Mouse (Mus musculus) embryonic fibroblast, embryonic 13.5 days (primary cell): ENCODE measurements around the gene Fcna.

Experiments used
- CTCF ChIP-seq: IDR thresholded peaks from 2 replicates; pipeline ENCODE4 v1.5.1; 2011; ENCODE audit warnings: mild to moderate bottlenecking, control low read depth, low read length, moderate library complexity, borderline replicate concordance; ENCODE audit not compliant: insufficient read depth
- POLR2A ChIP-seq: IDR thresholded peaks from 2 replicates; pipeline ENCODE4 v1.6.1; 2011; ENCODE audit warnings: low read depth, mild to moderate bottlenecking, control low read depth, low read length, moderate library complexity

DNA sequence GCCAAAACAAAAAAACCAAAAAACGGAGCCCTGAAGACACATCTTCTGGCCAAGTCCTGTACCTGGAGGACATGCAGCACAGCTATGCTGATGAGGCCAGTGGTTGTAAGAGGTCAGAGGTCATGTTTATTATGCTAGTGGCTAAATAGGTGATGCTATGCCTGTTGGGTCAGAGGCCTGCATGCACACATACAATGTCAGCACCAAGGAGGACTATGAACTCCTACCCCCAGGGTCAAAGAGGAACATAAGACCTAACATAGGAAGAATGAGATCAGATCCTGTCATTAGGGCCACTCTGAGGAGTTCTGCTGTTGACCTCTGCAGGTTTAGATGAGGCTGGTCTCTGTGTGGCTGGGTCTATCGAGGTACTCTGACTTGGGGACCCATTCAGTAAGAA lies 27.8 kb downstream of the Fcna start:
- TF ChIP-seq CTCF (no peak), POLR2A (no peak)
